Mouse (Mus musculus) urinary bladder, postnatal 25 days (tissue): ENCODE data around the gene Zdhhc22.
A peak's percentile ranks its signal among the peaks of the same experiment; 100 is the strongest.

Experiments
- DNase-seq: peaks from one replicate; pipeline ENCODE4 v3.0.0; 2022; ENCODE audit warnings: low spot score

Zdhhc22 gene

DNA sequence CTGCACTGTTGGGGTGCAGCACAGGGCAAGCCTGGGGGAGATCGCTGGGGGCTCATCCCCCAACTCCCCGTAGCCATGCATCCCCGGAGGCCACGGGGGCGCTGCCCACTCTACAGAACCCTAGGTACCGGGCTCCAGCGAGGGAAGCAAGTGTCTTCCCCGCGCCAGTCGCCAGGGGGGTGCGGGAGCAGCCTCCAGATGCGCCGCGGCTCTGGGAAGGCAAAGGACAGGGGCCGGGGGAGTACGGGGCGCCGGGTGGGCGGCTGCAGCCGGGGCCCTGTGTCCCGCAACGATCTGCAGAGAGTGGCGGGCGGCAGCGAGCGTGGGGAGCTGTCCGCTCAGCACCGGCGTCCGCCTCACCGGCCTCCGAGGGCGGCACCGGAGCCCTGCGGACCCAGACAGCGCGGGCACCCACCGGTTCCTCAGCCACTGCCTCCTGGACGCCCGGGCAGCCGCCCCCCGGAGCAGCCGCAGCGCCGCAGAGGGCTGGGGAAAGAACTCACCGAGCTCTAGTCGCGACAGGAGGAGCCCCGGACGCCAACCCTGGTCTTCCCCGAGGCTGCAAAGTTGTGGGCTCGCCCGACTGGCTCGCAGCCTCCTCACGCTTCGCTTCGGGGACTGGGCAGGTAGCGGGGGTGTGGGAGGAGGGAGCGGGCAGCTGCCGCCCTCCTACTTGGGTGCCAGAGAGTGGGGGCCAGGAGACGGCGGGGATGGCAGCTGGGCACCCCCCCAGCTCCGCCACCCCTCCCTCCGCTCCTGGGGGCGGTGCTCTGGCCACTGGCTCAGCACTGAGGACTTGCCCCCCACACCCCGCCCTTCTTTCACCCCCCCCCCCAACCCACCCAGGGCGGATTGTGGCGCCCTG, at the start of gene Zdhhc22:
Gene Zdhhc22 (minus strand): TSS at position 541 of the 865 bp plus-strand sequence.
- peak; percentile 26 for DNase-seq

DNA sequence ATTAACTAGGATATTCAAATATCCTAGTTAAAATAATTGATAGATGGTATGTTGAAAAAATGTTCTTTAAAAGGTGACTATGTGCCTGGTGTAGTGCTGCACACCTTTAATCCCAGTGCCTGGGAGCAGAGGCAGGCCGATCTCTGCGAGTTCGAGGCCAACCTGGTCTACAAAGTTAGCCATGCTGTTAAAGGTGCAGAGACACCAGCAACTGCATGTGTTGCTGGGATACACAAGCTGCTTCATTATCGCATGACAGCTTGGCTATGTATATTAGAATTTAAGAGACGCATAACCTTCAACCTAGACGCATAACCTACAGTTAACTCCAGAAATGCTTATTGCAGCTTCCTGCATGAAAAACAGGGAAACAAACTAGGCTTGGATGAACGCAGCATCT, 46.4 kb upstream of the Zdhhc22 start:
- no peak for DNase-seq

DNA sequence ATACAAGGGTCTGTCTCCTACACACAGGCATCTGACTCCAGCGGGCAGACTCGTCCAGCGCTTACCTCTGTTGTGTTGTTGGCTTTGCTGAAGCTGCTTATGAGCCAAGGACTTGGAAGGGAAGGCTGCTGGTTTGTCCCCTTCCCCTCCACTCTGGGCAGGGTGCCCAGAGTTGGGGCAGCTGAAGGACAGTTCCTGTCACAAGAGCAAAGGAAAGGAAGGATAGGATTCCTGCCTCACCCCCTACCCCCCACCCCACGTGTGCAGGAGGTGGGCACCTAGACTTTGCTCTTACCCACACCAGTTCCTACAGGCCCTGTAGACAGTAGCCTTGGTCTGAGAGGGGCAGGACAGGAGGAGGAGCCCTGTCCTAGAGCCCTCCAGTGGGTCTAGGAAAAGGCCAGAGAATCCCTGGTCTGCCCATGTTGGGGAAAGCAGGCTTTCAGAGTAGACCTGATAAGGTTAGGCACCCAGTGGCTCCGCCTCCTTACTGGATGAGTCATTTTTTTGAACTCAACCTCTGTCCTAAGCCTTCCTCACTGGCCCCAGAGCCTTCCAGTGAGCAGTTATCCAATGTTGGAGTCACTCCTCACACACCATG, 41.0 kb upstream of the Zdhhc22 start:
- DNase-seq: no peak

DNA sequence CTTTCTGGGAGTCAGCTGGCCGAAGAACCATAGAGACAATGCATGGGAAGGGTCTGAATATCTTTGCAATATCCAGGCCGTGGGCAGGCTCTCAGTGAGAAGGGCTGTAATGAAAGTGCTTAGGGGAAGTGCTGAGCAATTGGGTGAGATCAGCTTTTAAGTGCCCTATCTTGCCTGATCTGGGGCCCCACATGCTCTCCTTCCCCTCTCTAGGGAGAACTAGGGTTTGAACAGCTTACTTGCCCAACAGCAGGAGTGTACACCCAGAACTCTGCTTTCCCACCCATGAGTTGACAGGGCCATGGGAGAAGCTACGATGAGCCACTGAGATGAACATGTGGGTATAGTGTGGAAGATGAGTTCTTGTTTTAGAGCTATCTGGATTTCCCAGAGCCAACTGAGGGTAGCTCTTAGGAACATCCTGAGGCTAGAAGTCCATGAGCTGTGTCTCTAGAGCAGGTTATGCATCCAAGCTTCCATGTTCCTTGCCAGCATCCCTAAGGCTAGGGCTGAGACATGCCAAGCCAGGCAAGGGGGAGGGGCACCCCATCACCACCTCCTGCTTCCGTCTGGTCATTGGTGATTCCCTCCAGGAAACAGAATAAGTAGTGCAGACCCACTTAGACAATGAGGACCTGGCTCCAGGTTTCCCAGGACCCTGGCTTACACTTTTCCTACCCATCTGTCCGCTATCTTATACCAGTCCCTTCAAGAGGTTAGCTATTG, 39.2 kb upstream of the Zdhhc22 start:
- DNase-seq: no peak

DNA sequence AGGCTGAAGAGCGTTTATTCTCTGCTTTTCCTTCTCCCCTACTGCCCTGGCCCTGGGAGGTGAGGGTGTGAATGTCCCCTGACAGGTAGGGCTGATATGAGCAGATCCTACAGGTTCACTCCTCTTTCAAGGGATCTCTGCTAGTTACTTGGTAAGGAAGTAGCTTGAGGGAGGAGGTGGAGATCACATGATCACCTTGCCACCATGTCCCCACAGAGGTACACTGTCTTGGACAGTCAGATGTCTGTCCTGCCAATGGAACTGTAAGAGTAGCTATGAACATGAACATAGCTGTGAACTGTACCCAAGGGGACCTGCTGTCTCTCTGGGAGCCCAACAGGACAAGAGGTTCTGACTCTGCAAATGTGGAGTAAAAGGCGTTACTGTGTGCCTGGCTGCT, 37.8 kb upstream of the Zdhhc22 start:
- DNase-seq: no peak

DNA sequence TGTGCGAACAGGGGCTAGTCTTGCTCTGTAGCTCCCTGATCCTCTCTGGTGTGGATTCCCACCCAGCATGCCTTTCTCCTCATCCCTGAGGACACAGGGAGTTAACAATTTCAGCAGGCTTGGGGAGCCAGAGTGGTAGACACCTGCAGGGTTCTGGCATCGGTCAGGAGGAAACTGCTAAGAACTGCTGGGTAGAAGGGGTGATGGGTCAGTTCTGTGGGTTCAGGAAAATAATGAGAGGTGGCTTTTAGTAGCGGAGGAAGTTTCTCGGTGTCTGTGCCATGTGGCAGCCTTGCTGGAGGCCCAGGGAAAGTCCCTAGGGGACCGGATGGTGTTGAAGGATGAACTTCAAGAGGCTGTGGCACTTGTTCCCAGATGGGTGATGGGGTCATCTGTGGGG, 37.2 kb upstream of the Zdhhc22 start:
- DNase-seq: no peak

DNA sequence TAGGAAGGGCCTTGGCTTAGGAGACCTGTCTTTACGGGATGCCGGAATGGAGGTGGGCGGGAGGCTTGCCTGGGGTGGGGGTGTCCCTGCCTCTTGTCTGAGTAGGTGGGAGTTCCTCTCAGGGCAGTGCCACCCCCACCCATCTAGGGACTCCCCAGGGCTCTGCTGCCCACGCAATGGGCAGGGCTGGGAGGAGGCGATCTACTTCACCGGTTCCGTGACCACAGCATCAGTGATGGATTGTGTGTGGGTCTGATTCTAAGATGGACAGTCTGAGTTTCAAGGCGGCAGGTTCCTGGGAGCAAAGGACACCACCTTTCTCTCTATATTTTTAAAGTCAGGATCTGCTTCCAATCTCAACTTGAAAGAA, 36.6 kb upstream of the Zdhhc22 start:
- no peak for DNase-seq

DNA sequence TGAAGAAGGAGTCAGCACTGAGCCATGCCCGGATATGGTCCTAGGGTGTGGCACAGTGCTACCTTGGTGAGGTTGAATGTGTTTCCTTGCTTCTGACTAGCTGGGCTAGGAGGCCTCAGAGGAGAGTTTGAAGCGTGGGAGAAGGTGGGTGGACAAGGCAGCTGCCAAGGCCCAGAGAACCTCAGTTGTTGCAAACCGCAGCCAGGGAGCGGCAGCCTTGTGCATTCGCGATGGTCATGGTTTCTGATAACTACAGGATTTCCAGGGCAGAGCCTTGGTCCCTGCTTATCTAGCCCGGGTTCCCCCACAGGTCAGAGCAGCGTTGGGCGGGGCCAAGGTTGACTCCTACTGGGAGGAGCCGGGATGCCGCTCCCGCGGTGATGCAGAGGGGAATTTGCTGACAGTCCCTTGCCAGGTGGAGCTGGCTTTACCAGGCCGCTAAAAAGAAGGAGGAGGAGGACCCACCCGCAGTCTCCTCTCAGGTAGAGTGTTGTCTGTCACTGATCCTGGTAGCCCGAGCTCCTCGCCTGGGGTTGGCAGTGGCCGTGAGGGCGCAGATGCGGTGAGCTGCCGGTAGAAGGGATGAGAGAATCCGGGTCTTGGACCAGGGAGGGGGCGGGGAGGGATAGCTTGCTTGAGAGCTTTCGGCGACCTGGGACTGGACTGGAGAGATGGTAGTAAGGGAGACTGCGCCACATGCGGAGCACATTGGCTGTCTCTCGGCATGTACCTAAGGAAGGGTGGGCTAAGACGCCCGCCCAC, 36.1 kb upstream of the Zdhhc22 start:
- no peak for DNase-seq

DNA sequence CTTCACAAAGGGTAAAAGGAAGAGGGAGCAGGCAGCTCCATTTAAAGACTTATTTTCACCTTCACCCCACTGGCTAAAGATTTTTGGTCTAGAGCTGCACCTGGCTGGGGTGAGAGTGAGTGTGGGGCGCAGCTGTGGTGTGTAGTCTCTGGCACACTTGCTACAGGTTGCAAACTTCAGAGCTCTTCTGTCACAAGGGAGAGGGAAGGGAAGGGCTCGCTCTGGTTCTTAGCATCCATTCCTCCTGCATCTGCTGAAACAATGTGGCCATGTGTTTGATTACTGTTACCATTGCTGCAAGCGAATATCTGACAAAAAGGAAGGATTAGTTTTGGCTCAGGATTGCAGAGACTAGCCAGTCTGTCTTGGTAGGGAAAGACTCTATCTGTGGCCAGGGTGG, 33.2 kb upstream of the Zdhhc22 start:
- no peak for DNase-seq

DNA sequence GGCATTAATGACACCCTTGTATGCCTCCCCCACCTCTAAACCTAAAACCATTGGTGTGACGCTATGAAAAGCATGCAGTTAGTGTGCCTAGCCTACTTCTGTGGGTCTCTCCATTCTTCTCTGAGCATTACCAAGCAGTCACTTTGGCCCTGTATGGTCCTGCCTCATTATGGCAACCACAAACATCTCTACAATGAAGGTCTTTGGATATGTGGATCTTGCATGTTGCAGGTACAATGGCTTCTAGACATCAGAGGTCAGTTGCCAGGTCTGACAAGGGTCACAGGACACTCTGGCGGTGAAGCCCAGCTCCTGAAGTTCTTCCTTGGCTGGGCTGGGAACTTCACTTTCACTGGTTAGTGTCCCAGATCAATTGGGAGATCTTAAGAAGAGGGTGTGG, 31.8 kb upstream of the Zdhhc22 start:
- DNase-seq: no peak

DNA sequence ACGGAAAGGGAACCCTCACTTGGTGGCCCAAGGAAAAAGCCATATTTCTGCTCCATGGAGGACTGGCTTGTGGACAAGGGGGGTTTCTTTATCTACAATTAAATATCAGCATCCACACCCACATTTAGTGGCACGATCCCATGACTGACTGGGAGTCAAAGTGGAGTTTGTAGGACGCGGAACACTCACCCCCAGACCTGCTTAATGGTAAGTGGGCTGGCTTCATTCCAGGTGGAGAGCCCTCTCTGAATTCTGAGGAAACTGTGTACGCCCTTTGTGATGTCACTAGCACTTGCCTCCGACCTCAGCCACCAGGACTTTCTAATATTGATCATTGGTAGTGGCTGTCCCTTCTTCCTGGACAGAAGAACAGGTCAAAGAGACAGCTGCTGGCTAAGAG, 30.8 kb upstream of the Zdhhc22 start, which contains the start of gene Tmem63c:
Gene Tmem63c (plus strand): TSS at position 301 of the 400 bp plus-strand sequence.
- DNase-seq: no peak

DNA sequence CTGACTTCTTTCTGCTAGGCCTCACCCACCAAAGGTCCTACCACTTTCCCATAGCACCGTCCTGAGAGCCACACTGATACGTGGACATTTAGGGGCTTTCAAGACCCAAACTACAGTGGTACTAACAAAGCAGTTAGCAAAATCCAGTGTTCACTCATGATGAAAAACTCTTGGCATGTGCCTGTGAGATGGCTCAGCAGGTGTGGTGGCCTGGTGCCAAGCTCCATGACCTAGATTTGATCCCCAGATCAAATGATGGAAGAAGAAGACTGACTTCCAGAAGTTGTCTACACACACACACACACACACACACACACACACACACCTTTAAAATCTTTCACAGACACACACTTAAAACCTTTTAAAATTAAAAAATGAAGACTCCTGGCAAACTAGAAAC, 28.5 kb upstream of the Zdhhc22 start:
- DNase-seq: no peak

DNA sequence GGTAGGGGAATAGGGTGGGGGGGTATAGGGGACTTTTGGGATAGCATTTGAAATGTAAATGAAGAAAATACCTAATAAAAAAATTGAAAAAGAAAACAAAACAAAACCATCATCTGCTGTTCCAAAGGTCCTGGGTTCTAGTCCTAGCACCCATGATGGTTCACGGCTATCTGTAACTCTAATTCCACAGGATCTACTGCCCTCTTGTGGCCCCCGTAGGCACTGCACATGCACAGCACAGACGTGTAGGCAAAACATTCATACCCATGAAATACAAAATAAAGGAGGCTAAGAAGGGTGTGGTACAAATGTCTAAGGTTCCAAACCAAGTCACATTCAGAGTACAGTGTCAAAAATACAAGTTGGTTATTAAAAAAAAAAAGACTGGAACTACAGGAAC, 26.8 kb upstream of the Zdhhc22 start:
- no peak for DNase-seq

DNA sequence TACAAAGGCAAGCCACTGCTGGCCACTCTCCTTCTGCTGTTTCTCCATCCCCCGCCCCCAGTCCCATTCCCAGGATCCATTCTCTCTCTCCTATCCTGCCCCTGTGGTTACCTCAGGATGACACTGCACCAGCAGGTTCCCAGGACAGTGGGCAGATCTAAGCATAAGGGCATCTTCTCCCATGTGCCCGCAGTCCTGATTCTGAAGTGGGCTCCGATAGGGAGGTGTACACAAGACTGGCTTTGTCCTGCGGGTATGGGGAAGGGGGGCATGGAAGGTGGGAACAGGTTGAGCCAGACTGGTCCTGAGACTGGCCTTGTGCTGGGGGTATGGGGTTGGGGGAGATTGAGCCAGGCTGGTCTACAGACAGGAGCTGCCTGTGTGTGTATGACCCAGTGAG, 14.4 kb upstream of the Zdhhc22 start:
- no peak for DNase-seq

DNA sequence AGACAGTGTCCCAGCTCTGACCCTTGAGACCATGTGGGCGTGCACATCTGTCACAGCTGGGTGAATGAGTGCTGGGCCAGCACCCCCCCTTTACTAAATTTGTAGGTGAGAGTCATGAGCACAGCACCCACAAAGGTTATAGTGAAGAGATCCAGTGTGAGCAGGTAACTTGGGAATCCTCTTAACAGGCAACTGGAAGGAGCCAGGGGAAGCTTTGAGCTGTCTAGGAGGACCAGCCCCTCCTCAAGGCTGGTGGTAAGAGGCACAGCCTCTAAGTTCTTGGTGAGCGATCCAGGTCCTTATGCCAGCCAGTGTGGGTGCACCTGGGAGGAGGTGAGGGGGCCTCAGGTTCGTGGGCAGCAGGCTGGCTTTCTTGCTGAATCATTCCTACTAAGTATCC, 13.4 kb upstream of the Zdhhc22 start:
- no peak for DNase-seq

DNA sequence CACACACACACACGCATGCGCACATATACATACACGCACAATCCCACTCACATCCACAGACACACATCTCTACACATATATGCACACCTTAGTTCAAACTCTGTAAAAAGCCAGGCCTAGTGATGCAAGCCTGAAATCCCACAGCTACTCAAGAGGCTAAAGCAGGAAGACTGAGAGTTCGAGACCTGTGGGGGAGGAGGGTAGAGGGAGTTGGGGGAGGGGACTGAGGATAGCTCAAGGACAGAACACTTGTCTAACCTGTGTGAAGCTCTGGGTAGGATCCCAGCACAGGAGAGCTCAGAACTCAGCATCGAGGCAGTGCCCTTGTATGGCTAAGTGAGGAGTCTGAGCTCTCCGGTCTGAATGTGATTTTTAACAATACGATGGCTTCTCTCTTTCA, 12.6 kb upstream of the Zdhhc22 start:
- no peak for DNase-seq

DNA sequence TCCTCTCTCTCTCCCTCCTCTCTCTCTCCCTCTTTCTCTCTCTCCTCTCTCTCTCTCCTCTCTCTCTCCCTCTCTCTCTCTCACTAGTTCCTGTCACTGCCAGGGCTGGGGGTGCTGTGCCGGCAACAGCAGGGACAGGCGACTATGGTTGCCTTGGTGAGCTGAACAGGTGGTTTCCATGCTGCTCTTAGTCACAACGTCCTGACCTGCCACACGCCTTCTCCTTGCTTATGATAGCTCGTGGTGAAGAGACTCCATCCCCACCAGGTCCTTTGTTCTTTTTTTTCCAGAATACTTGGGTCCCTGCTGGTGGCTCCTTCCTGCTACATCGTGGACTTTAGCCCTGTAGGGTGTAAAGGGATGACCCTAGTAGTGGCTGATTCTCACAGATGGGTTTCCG, 12.0 kb upstream of the Zdhhc22 start:
- DNase-seq: no peak

DNA sequence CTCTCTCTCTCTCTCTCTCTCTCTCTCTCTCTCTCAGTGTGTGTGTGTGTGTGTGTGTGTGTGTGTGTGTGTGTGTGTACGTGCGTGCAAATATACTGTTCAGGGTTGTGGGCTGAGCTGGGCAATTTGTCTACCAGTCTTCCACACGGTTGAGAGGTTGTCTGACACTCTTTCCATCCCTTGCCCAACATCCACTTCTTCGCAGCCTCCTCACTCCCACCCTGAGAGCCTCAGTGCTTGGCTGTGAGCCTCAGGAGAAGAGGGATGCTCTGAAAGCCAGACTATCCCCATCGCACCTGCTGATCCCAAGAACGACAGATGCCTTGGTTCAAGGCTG, 10.6 kb upstream of the Zdhhc22 start:
- DNase-seq: no peak

DNA sequence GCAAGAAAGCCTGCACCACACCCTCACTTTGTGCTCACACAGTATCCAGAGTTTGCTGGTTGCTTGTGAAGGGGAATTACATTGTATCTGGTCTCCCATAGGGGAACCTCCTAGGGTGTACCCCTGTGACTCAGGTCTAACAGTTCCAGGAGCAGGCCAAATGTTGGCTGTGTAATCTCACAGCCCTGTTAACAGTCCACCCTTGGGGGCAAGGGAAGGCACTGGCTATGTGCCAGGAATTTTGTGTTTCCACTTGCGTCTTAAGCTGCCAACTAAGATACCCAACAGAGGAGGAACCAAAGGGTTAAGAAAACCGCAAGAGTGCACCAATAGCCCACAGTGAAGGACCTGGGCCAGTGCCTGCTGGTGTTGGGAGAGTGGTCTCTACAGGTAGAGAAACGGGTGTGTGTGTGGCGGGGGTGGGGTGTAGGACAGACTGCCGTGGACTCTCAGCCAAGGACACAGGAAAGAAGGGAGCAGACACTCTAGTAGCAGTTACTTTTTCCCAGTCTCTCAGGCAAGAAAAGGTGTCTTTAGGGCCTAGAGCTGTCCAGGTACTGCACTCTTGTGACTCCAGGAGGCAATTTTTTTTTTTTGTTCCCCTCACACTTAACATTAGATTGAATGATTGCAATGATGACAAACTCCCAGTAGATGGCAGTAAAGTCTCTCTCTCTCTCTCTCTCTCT, 10.1 kb upstream of the Zdhhc22 start:
- DNase-seq: no peak

DNA sequence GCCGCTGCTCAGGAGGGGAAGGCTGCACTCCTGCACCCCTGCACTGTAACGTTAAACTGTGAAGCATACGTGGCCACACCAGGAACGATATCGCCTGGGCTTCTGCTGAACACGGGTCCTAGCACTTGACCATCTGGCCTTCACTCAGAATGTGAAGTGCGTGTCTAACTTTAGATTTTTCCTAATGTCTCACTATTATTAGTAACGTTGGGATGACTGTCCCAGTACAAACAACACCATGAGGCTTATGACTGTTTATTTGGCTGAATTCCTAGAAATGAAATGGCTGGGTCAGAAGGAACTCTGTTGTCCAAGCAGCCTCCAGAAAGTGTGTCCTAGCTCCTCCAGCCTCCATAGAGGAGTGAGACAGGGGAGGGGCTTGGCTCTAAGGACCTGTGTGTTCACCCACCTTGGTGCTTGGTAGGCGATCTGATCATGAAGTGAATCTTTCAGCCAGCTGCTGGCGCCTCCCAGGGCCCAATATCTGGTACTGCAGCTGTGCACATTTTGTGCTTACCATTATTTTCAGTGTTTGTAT, 9.1 kb upstream of the Zdhhc22 start:
- no peak for DNase-seq

DNA sequence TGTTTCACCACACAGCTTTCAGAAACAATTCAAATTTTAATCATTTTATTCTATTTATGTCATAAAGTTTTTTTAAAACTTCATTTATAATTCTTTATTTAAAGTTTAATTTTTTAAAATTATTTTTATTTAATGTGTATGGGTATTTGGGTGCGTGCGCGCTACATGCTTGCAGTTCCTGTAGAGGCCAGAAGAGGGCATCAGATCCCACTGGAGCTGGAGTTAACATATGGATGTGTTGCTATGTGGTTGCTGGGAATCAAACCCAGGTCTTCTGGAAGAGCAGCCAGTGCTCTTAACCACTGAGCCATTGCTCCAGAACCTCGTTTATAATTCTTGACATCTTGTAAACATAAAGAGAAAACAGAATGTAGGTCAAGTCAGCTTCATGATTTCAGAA, 8.5 kb upstream of the Zdhhc22 start:
- no peak for DNase-seq

DNA sequence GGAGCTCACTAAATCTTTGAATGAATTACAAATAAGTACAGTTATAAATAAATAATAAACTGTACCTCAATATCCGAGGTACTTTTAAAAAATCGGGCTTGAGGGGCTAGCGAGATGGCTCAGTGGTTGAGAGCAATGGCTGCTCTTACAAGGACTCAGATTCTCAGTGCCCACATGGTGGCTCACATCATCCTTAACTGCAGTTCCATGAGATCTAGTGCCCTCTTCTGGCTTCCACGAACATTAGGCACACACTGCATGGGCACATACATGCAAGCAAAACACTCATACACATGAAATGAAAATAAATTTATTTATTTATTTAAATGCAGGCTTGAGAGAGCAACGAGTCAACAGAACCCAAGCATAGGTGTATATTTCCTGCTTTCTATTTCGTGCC, 5.7 kb upstream of the Zdhhc22 start:
- no peak for DNase-seq
